Comparison of ENCODE assay signal across 18 mouse cellular contexts in genomic region chr7:97203907-97204306, GRCm38 (mm10).
"Had no signal": no experiment of that assay in that cellular context is flagged by ENCODE, and none has a peak within 500 bp of the region (broad histone marks: within the 10 kb centered on the region; RNA-seq: fewer than 3 reads in every experiment).

No protein-coding gene starts in this region.

- H3K4me1 ChIP-seq: limb, embryonic 10.5 days; limb, embryonic 13.5 days; midbrain, embryonic 12.5 days; midbrain, embryonic 15.5 days; neural tube, embryonic 12.5 days; neural tube, embryonic 15.5 days had no signal

- H3K4me3 ChIP-seq: limb, embryonic 10.5 days; limb, embryonic 13.5 days; midbrain, embryonic 12.5 days; midbrain, embryonic 15.5 days; neural tube, embryonic 12.5 days; neural tube, embryonic 15.5 days had no signal

- H3K27me3 ChIP-seq: limb, embryonic 13.5 days; midbrain, embryonic 12.5 days; midbrain, embryonic 15.5 days; neural tube, embryonic 12.5 days; neural tube, embryonic 15.5 days had no signal

- ATAC-seq: intestine, postnatal 0 days; lung, postnatal 0 days; midbrain, embryonic 15.5 days had no signal

- H3K27ac ChIP-seq: kidney, postnatal 0 days; limb, embryonic 10.5 days; limb, embryonic 13.5 days; macrophage; midbrain, embryonic 12.5 days; midbrain, embryonic 15.5 days; neural tube, embryonic 12.5 days; neural tube, embryonic 15.5 days; stomach, postnatal 0 days had no signal

- H3K4me2 ChIP-seq: limb, embryonic 13.5 days; lung, embryonic 14.5 days; midbrain, embryonic 12.5 days; midbrain, embryonic 15.5 days; neural tube, embryonic 12.5 days; neural tube, embryonic 15.5 days had no signal

- H3K9ac ChIP-seq: limb, embryonic 13.5 days; lung, embryonic 14.5 days; midbrain, embryonic 12.5 days; midbrain, embryonic 15.5 days; neural tube, embryonic 12.5 days; neural tube, embryonic 15.5 days had no signal

- H3K36me3 ChIP-seq: limb, embryonic 10.5 days; limb, embryonic 13.5 days; midbrain, embryonic 12.5 days; midbrain, embryonic 15.5 days; neural tube, embryonic 12.5 days; neural tube, embryonic 15.5 days had no signal

- DNase-seq: kidney, adult 2 months; kidney, postnatal 25 days; lung, embryonic 14.5 days; right cerebral cortex, adult 18-20 months; right cerebral cortex, postnatal 14 days; right cerebral cortex, postnatal 4 days; thymus, postnatal 25 days had no signal

- H3K9me3 ChIP-seq: limb, embryonic 10.5 days; limb, embryonic 13.5 days; midbrain, embryonic 12.5 days; midbrain, embryonic 15.5 days; neural tube, embryonic 12.5 days; neural tube, embryonic 15.5 days had no signal
